Mouse (Mus musculus): ENCODE measurements around the gene Lemd2. TPM values are rescaled to one million over a fixed set of nuclear protein-coding genes. Genes with fewer than 3 reads are reported as not detected.

Gene Lemd2
- polyA plus RNA-seq, 1 experiment from 2014 or later = 10.1 TPM

GRCm38 (mm10) chr17:27228216-27228915, 24.1 kb upstream of the Lemd2 start:
- Histone ChIP-seq H3K4me2 (replicated peaks; ENCODE audit: low read depth) (no peak overlapping the region), H3K4me3 (ENCODE audit: low read depth, low read length) (no peak overlapping the region), H3K27me3 (replicated peaks; ENCODE audit: control insufficient read depth, insufficient read depth, low read length) (no peaks in the 10 kb centered on the region; the same call in 1 of the 2 replicates), H3K9me3 (ENCODE audit: control insufficient read depth) (no peaks in the 10 kb centered on the region), H3K36me3 (ENCODE audit: control insufficient read depth, insufficient read depth) (no peaks in the 10 kb centered on the region), H3K9ac (ENCODE audit: low read depth, low read length) (no peak overlapping the region), H3K27ac (ENCODE audit: low read depth, low read length) (no peak overlapping the region), H3K4me1 (replicated peaks; ENCODE audit: control insufficient read depth, insufficient read depth, low read length) (no peaks in the 10 kb centered on the region)
- ATAC-seq = no peak
- WGBS = 21% methylated on average over 11 of the region's 11 CpGs
- no peak for TF ChIP-seq CTCF (IDR thresholded peaks at IDR 0.05; ENCODE audit: low read depth)

GRCm38 (mm10) chr17:27227258-27227657, 23.0 kb upstream of the Lemd2 start:
- WGBS = 72% methylated on average over 7 of the region's 7 CpGs
- no peak for ATAC-seq
- Histone ChIP-seq H3K4me2 (replicated peaks; ENCODE audit: low read depth) (no peak overlapping the region), H3K27ac (ENCODE audit: low read depth, low read length) (no peak overlapping the region), H3K36me3 (ENCODE audit: control insufficient read depth, insufficient read depth) (no peaks in the 10 kb centered on the region), H3K4me1 (replicated peaks; ENCODE audit: control insufficient read depth, insufficient read depth, low read length) (no peaks in the 10 kb centered on the region), H3K9ac (ENCODE audit: low read depth, low read length) (no peak overlapping the region), H3K9me3 (ENCODE audit: control insufficient read depth) (no peaks in the 10 kb centered on the region), H3K4me3 (ENCODE audit: low read depth, low read length) (no peak overlapping the region), H3K27me3 (replicated peaks; ENCODE audit: control insufficient read depth, insufficient read depth, low read length) (no peaks in the 10 kb centered on the region; the same call in 1 of the 2 replicates)
- TF ChIP-seq CTCF (IDR thresholded peaks at IDR 0.05; ENCODE audit: low read depth) = no peak

- no peak overlapping the region for H3K9ac ChIP-seq (ENCODE audit: low read depth, low read length)
- 55% methylated on average over 3 of the region's 3 CpGs for WGBS
- no peaks in the 10 kb centered on the region for H3K36me3 ChIP-seq (ENCODE audit: control insufficient read depth, insufficient read depth)
- TF ChIP-seq CTCF (IDR thresholded peaks at IDR 0.05; ENCODE audit: low read depth) = no peak
- no peaks in the 10 kb centered on the region; the same call in 1 of the 2 replicates for H3K27me3 ChIP-seq (replicated peaks; ENCODE audit: control insufficient read depth, insufficient read depth, low read length)
- no peak overlapping the region for H3K4me3 ChIP-seq (ENCODE audit: low read depth, low read length)
- no peak overlapping the region for H3K4me2 ChIP-seq (replicated peaks; ENCODE audit: low read depth)
- no peak overlapping the region for H3K27ac ChIP-seq (ENCODE audit: low read depth, low read length)
- no peaks in the 10 kb centered on the region for H3K4me1 ChIP-seq (replicated peaks; ENCODE audit: control insufficient read depth, insufficient read depth, low read length)
- H3K9me3 ChIP-seq (ENCODE audit: control insufficient read depth) = no peaks in the 10 kb centered on the region
- no peak for ATAC-seq
Measured at GRCm38 (mm10) chr17:27226701-27227100, 22.4 kb upstream of the Lemd2 start.

GRCm38 (mm10) chr17:27225801-27226200, 21.5 kb upstream of the Lemd2 start:
- ATAC-seq = no peak
- no peaks in the 10 kb centered on the region for H3K9me3 ChIP-seq (ENCODE audit: control insufficient read depth)
- WGBS = 72% methylated on average over 10 of the region's 10 CpGs
- H3K4me2 ChIP-seq (replicated peaks; ENCODE audit: low read depth) = no peak overlapping the region
- H3K9ac ChIP-seq (ENCODE audit: low read depth, low read length) = no peak overlapping the region
- H3K36me3 ChIP-seq (ENCODE audit: control insufficient read depth, insufficient read depth) = no peaks in the 10 kb centered on the region
- no peak for TF ChIP-seq CTCF (IDR thresholded peaks at IDR 0.05; ENCODE audit: low read depth)
- no peaks in the 10 kb centered on the region; the same call in 1 of the 2 replicates for H3K27me3 ChIP-seq (replicated peaks; ENCODE audit: control insufficient read depth, insufficient read depth, low read length)
- H3K4me1 ChIP-seq (replicated peaks; ENCODE audit: control insufficient read depth, insufficient read depth, low read length) = no peaks in the 10 kb centered on the region
- H3K27ac ChIP-seq (ENCODE audit: low read depth, low read length) = no peak overlapping the region
- H3K4me3 ChIP-seq (ENCODE audit: low read depth, low read length) = no peak overlapping the region

GRCm38 (mm10) chr17:27223821-27224220, 19.6 kb upstream of the Lemd2 start:
- ATAC-seq = no peak
- no peaks in the 10 kb centered on the region for H3K4me1 ChIP-seq (replicated peaks; ENCODE audit: control insufficient read depth, insufficient read depth, low read length)
- no peak overlapping the region for H3K4me3 ChIP-seq (ENCODE audit: low read depth, low read length)
- H3K9ac ChIP-seq (ENCODE audit: low read depth, low read length) = no peak overlapping the region
- no peaks in the 10 kb centered on the region; the same call in 1 of the 2 replicates for H3K27me3 ChIP-seq (replicated peaks; ENCODE audit: control insufficient read depth, insufficient read depth, low read length)
- WGBS = 88% methylated on average over 6 of the region's 6 CpGs
- no peaks in the 10 kb centered on the region for H3K36me3 ChIP-seq (ENCODE audit: control insufficient read depth, insufficient read depth)
- H3K9me3 ChIP-seq (ENCODE audit: control insufficient read depth) = no peaks in the 10 kb centered on the region
- no peak for TF ChIP-seq CTCF (IDR thresholded peaks at IDR 0.05; ENCODE audit: low read depth)
- no peak overlapping the region for H3K4me2 ChIP-seq (replicated peaks; ENCODE audit: low read depth)
- no peak overlapping the region for H3K27ac ChIP-seq (ENCODE audit: low read depth, low read length)

- Histone ChIP-seq H3K4me2 (replicated peaks; ENCODE audit: low read depth) (no peak overlapping the region), H3K9me3 (ENCODE audit: control insufficient read depth) (no peaks in the 10 kb centered on the region), H3K9ac (ENCODE audit: low read depth, low read length) (no peak overlapping the region), H3K27me3 (replicated peaks; ENCODE audit: control insufficient read depth, insufficient read depth, low read length) (no peaks in the 10 kb centered on the region), H3K4me1 (replicated peaks; ENCODE audit: control insufficient read depth, insufficient read depth, low read length) (no peaks in the 10 kb centered on the region), H3K36me3 (ENCODE audit: control insufficient read depth, insufficient read depth) (no peaks in the 10 kb centered on the region), H3K4me3 (ENCODE audit: low read depth, low read length) (no peak overlapping the region), H3K27ac (ENCODE audit: low read depth, low read length) (no peak overlapping the region)
- 73% methylated on average over 16 of the region's 16 CpGs for WGBS
- no peak for TF ChIP-seq CTCF (IDR thresholded peaks at IDR 0.05; ENCODE audit: low read depth)
- no peak for ATAC-seq
Measured at GRCm38 (mm10) chr17:27221562-27221961, 17.3 kb upstream of the Lemd2 start.

Data from intestine, postnatal 0 days (tissue).